Mouse (Mus musculus): ENCODE results near the gene Olfr157. TPM values are rescaled to one million over a fixed set of nuclear protein-coding genes. Genes with fewer than 3 reads are reported as not detected.
A peak's percentile ranks its signal among the peaks of the same experiment; 100 is the strongest.

Olfr157 gene
- polyA plus RNA-seq (2016; fragmentation: Nextera tagmentation; extraction: Ambion mirVana) = not detected in 2 replicates

- H3K27me3 ChIP-seq (ENCODE audit: low read depth, poor library complexity, severe bottlenecking) = no peaks in the 10 kb centered on the region
- no peak for DNase-seq (ENCODE audit: low spot score)
- H3K4me1 ChIP-seq = no peaks in the 10 kb centered on the region
- H3K4me3 ChIP-seq = no peak within 1 kb of the TSS
- H3K36me3 ChIP-seq = no peaks in the 10 kb centered on the region
- no peak within 1 kb of the TSS for H3K27ac ChIP-seq (replicated peaks)
- WGBS = 76% methylated on average over 1 of the region's 1 CpGs
- peaks cover 5% of the 10 kb centered on the region; the same call in 1 of the 2 replicates for H3K9me3 ChIP-seq (replicated peaks)
These were observed at the start of gene Olfr157 for GRCm38 (mm10) chr4:43840101-43840500. Olfr157 (minus strand) TSS chr4:43840201.

DNA sequence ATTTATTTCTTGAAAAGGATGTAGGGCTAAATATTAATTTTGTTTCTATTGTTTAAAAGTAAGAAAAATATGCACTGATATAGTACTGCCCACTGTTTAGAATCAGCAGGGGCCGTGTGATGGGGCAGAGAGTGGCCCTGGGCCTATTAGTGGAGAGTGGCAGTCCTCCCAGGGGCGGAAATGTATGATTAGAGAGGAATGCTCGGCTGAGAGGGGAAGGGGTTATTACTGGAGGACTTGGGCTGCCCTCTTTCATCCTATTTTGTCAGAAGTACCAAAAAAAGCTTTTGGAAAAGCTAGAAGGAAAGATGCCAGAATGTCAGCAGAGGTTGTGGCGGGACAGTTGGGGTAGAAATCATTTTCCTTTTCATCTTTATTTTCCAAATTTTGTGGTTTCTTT, 44.2 kb upstream of the Olfr157 start:
- DNase-seq (ENCODE audit: low spot score) = no peak
- H3K36me3 ChIP-seq = 0 out of 2 replicates have a peak, but pooled peaks cover 4% of the 10 kb centered on the region
- H3K4me3 ChIP-seq = no peak overlapping the region

DNA sequence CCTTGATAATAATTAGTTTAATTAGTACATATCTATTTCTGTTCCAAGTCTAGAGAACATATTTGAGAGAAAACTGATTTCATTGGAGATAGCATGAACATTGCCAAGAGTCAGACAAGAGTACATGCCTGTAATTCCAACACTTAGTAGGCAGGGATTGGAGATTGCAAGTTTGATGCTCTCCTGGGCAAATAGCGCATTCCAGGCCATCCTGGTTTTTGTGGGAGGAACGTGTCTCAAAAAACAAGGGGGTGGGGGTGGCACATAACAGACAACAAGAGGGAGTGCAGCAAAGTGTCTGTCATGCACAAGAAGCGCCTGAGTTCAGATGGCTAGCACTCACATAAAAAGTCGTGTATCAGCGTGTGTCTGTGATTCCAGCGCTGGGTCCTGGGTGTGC, 39.6 kb upstream of the Olfr157 start:
- H3K4me1 ChIP-seq = peaks cover 53% of the 10 kb centered on the region
- no peaks in the 10 kb centered on the region for H3K36me3 ChIP-seq
- peaks cover 6% of the 10 kb centered on the region; the same call in 1 of the 2 replicates for H3K27me3 ChIP-seq (ENCODE audit: low read depth, poor library complexity, severe bottlenecking)
- H3K9me3 ChIP-seq (replicated peaks) = no peaks in the 10 kb centered on the region
- 83% methylated on average over 6 of the region's 6 CpGs for WGBS
- no peak for DNase-seq (ENCODE audit: low spot score)
- H3K4me3 ChIP-seq = no peak overlapping the region
- no peak overlapping the region for H3K27ac ChIP-seq (replicated peaks)

More for the DNA sequence above, 44.2 kb upstream of the Olfr157 start:
- 52% methylated on average over 4 of the region's 4 CpGs for WGBS
- Histone ChIP-seq H3K9me3 (replicated peaks) (no peaks in the 10 kb centered on the region), H3K4me1 (peaks cover 39% of the 10 kb centered on the region), H3K27ac (replicated peaks) (0 out of 2 replicates have a peak overlapping the region, but pooled peaks have one; percentile 3), H3K27me3 (ENCODE audit: low read depth, poor library complexity, severe bottlenecking) (no peaks in the 10 kb centered on the region)

DNA sequence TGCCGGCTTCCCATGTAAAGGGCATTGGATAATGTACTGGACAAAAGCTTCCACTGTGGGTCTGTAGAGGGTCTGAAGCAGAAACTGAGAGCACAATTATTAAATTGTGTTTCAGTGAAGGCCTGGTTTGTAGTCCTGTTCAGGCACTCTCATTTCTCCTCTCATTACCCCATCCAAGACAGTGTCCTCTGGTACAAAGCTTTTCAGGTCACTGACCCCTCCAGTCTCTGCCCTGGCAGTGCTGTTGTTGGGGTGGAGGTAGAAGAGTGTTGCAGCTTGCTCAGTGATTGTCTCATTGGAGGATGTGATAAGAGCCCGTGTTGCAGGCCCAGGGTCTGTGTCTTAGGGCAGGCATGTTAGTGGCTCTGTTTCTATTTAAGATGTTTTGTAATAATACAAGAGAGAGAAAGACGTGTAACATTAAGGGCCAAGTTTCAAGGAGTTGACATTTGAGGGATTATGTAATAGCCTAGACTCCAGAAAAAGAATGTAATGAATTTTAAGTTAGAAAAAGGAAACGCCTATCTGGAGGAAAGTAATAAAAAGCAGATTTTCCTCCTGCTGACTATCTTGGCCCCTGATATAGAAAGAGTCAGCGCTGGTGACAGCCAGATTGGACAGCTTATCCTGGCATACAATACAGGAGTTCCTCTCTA, 38.2 kb upstream of the Olfr157 start:
- Histone ChIP-seq H3K4me3 (peak overlapping the region; percentile 18; the same call in 1 of the 2 replicates), H3K36me3 (no peaks in the 10 kb centered on the region), H3K27ac (replicated peaks) (no peak overlapping the region), H3K4me1 (peaks cover 41% of the 10 kb centered on the region), H3K9me3 (replicated peaks) (0 out of 2 replicates have a peak, but pooled peaks cover under 1% of the 10 kb centered on the region), H3K27me3 (ENCODE audit: low read depth, poor library complexity, severe bottlenecking) (peaks cover 17% of the 10 kb centered on the region; the same call in 1 of the 2 replicates)
- 45% methylated on average over 5 of the region's 5 CpGs for WGBS
- DNase-seq (ENCODE audit: low spot score) = no peak

DNA sequence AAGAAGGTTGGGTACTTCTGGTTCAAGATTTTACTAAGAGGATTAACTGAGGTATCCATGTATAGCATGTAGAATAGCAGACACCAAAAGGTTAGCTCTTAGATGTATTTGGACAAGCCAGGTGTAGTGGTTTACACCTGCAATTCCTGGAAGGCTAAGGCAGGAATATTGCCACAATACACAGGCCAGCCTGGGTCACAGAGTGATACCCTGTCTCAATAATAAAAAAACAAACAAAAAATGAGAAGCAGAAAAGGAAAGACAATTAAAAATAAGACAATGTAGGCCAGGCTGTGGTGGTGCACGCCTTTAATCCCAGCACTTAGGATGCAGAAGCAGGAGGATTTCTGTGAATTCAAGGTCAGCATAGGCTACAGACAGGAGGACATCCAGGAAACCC, 37.2 kb upstream of the Olfr157 start:
- Histone ChIP-seq H3K36me3 (no peaks in the 10 kb centered on the region), H3K4me3 (no peak overlapping the region), H3K27me3 (ENCODE audit: low read depth, poor library complexity, severe bottlenecking) (peaks cover 20% of the 10 kb centered on the region; the same call in 1 of the 2 replicates), H3K4me1 (peaks cover 41% of the 10 kb centered on the region), H3K27ac (replicated peaks) (no peak overlapping the region), H3K9me3 (replicated peaks) (peaks cover 7% of the 10 kb centered on the region; the same call in 1 of the 2 replicates)
- WGBS = 90% methylated on average over 1 of the region's 1 CpGs
- DNase-seq (ENCODE audit: low spot score) = no peak

DNA sequence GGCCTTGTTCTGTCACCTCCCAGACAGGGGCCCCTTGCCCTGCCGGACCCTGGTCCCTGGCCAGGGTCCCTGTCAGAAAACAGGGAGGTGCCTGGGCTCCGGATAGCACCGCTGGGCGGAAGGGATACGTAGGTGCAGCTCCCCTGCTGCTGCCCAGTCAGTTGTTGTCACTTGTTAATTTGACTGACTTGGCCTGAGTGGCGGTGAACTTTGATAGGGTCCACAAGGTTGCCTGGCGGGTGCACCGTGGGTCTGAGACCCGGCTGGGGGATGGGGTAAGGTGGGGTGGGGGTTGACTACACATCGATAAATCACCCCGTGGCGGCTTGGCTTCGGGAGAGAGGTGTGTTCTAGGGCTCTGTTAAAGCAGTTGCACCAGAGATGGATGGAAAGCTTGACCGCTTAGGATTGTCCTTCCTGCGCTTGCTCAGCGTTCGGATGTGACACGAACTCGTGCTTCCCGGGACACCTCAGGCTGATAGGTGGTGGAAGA, 36.0 kb upstream of the Olfr157 start:
- peaks cover 7% of the 10 kb centered on the region; the same call in 1 of the 2 replicates for H3K9me3 ChIP-seq (replicated peaks)
- H3K4me3 ChIP-seq = peak overlapping the region; percentile 92
- WGBS = under 1% methylated on average over 20 of the region's 20 CpGs
- peaks cover 20% of the 10 kb centered on the region; the same call in 1 of the 2 replicates for H3K27me3 ChIP-seq (ENCODE audit: low read depth, poor library complexity, severe bottlenecking)
- H3K36me3 ChIP-seq = no peaks in the 10 kb centered on the region
- DNase-seq (ENCODE audit: low spot score) = no peak
- H3K4me1 ChIP-seq = peaks cover 41% of the 10 kb centered on the region
- H3K27ac ChIP-seq (replicated peaks) = peak overlapping the region; percentile 97

DNA sequence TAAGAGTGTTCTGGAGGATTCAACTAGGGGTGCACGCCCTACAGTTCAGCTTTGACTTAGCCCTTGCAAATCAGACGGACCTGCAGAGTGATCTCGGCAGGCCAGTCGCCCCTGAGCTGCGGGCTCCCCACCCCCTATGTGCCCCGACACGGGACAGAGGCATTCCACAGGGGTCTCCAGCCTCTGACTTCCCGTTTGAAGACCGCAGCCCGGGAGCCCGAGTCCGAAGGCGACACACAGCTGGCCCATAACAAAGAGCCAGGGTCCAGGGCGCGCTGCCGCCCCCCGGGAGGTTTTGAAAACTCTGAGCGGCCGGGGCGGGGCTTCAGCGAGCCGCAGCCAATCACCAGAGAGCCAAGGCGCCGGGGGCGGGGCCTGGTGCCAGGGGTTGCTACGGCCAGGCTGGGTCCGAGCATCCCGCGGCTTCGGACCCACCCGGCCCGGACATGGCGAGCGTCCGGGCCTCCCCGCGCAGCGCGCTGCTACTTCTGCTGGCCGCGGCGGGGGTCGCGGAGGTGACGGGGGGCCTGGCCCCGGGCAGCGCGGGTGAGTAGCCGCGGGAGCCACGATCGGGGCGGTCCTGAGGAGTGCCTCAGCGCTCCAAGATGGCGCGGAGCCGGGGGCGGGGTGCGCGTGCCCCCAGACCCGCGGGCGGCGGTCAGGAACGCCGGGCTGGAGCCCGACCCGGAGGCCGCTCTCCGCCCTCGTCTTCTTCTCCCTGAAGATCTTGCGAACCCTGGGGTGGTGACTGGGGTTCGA, 35.3 kb upstream of the Olfr157 start, which contains the start of gene Reck:
TSS of gene Reck (plus strand) at position 371 of the 759 bp plus-strand sequence.
- Histone ChIP-seq H3K27ac (replicated peaks) (peak within 1 kb of the TSS; percentile 97), H3K4me1 (peaks cover 41% of the 10 kb centered on the region), H3K36me3 (no peaks in the 10 kb centered on the region), H3K4me3 (peak within 1 kb of the TSS; percentile 92), H3K9me3 (replicated peaks) (peaks cover 7% of the 10 kb centered on the region; the same call in 1 of the 2 replicates), H3K27me3 (ENCODE audit: low read depth, poor library complexity, severe bottlenecking) (peaks cover 20% of the 10 kb centered on the region; the same call in 1 of the 2 replicates)
- 1% methylated on average over 73 of the region's 73 CpGs for WGBS
- peak; percentile 96 for DNase-seq (ENCODE audit: low spot score)

DNA sequence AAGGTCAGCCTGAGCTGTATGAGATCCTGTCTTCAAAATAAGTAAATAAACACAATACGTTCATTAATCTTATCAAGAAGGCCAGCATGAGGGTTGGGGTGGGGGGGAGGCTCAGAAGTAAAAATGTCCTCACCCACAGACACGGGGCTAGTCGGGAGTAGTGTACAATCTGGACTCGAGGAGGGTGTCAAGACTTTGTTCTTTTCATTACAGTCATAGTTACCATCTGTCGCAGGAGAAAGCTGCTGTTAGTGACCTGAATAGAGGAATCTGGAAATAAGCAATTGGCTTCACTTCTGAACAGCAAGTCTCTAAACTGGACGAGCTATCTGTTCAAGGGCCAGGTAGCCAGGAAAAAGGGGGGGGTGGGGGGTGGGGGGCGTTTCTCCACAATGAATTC, 34.5 kb upstream of the Olfr157 start:
- H3K4me3 ChIP-seq = peak overlapping the region; percentile 92
- no peak for DNase-seq (ENCODE audit: low spot score)
- peaks cover 7% of the 10 kb centered on the region; the same call in 1 of the 2 replicates for H3K9me3 ChIP-seq (replicated peaks)
- no peaks in the 10 kb centered on the region for H3K36me3 ChIP-seq
- peaks cover 20% of the 10 kb centered on the region; the same call in 1 of the 2 replicates for H3K27me3 ChIP-seq (ENCODE audit: low read depth, poor library complexity, severe bottlenecking)
- 60% methylated on average over 7 of the region's 7 CpGs for WGBS
- peaks cover 41% of the 10 kb centered on the region for H3K4me1 ChIP-seq
- peak overlapping the region; percentile 97 for H3K27ac ChIP-seq (replicated peaks)

- peaks cover 15% of the 10 kb centered on the region for H3K9me3 ChIP-seq (replicated peaks)
- no peak overlapping the region for H3K4me3 ChIP-seq
- peaks cover 4% of the 10 kb centered on the region for H3K4me1 ChIP-seq
- no peak overlapping the region for H3K27ac ChIP-seq (replicated peaks)
- H3K27me3 ChIP-seq (ENCODE audit: low read depth, poor library complexity, severe bottlenecking) = peaks cover 14% of the 10 kb centered on the region; the same call in 1 of the 2 replicates
- DNase-seq (ENCODE audit: low spot score) = no peak
- H3K36me3 ChIP-seq = no peaks in the 10 kb centered on the region
- WGBS = 90% methylated on average over 10 of the region's 10 CpGs
These were observed 29.8 kb upstream of the Olfr157 start for GRCm38 (mm10) chr4:43869821-43870220.

- Histone ChIP-seq H3K27me3 (ENCODE audit: low read depth, poor library complexity, severe bottlenecking) (no peaks in the 10 kb centered on the region), H3K9me3 (replicated peaks) (no peaks in the 10 kb centered on the region), H3K4me3 (no peak overlapping the region), H3K4me1 (peaks cover 5% of the 10 kb centered on the region; the same call in 1 of the 2 replicates), H3K36me3 (no peaks in the 10 kb centered on the region), H3K27ac (replicated peaks) (no peak overlapping the region)
- 66% methylated on average over 4 of the region's 4 CpGs for WGBS
- DNase-seq (ENCODE audit: low spot score) = no peak
These were observed 23.3 kb upstream of the Olfr157 start for GRCm38 (mm10) chr4:43863298-43863697.

GRCm38 (mm10) chr4:43860744-43861519, 20.9 kb upstream of the Olfr157 start:
- peak; percentile 67 for DNase-seq (ENCODE audit: low spot score)
- no peaks in the 10 kb centered on the region for H3K27me3 ChIP-seq (ENCODE audit: low read depth, poor library complexity, severe bottlenecking)
- H3K4me1 ChIP-seq = peaks cover 5% of the 10 kb centered on the region; the same call in 1 of the 2 replicates
- H3K36me3 ChIP-seq = no peaks in the 10 kb centered on the region
- H3K4me3 ChIP-seq = no peak overlapping the region
- no peaks in the 10 kb centered on the region for H3K9me3 ChIP-seq (replicated peaks)
- no peak overlapping the region for H3K27ac ChIP-seq (replicated peaks)
- WGBS = 21% methylated on average over 14 of the region's 14 CpGs

DNA sequence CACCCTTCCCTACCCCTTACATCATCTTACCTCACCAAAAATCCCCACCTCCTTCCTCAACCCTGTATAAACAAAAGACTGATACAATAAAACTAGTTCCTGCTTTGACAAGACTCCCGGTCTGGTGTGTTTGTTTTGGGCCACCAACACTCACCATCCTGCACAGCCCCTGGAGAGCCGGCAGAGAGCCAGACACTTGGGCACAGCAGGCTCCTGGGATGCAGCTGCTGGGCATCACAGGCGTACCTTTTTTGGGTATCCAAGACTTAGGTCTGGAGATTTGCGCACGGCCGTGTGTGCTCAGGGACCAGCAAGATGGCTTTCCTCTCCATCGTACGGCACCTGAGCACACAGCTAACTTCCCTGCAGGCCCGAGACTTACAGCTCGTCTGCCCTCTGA, 19.9 kb upstream of the Olfr157 start:
- Histone ChIP-seq H3K27me3 (ENCODE audit: low read depth, poor library complexity, severe bottlenecking) (no peaks in the 10 kb centered on the region), H3K9me3 (replicated peaks) (no peaks in the 10 kb centered on the region), H3K4me1 (peaks cover 5% of the 10 kb centered on the region; the same call in 1 of the 2 replicates), H3K4me3 (no peak overlapping the region), H3K36me3 (no peaks in the 10 kb centered on the region), H3K27ac (replicated peaks) (no peak overlapping the region)
- no peak for DNase-seq (ENCODE audit: low spot score)
- 83% methylated on average over 10 of the region's 10 CpGs for WGBS

All from midbrain, embryonic 10.5 days (tissue).